Mouse (Mus musculus) liver, embryonic 15.5 days (tissue): ENCODE data around the gene Mex3b. TPM values are rescaled to one million over a fixed set of nuclear protein-coding genes. Genes with fewer than 3 reads are reported as not detected.

Experiments
- ATAC-seq: fragments of 200-750 bp; cut with Nextera tagmentation; 2 replicates; pipeline ENCODE4 v1.8.0; 2017; ENCODE audit warnings: moderate number of reproducible peaks, mild to moderate bottlenecking, moderate library complexity; ENCODE audit not compliant: insufficient read depth
- H3K27ac ChIP-seq: fragments of 300-500 bp; sonication (generic); replicated peaks from 2 replicates; pipeline ENCODE4 v1.5.1; 2015; ENCODE audit warnings: mild to moderate bottlenecking, inconsistent platforms
- H3K27me3 ChIP-seq: fragments of 300-500 bp; sonication (generic); 2 replicates; pipeline ENCODE4 v1.6.1; 2015; ENCODE audit warnings: mild to moderate bottlenecking, inconsistent platforms
- H3K36me3 ChIP-seq: fragments of 300-500 bp; sonication (generic); replicated peaks from 2 replicates; pipeline ENCODE4 v1.6.1; 2015; ENCODE audit warnings: moderate library complexity, mild to moderate bottlenecking, inconsistent platforms
- H3K4me1 ChIP-seq: fragments of 300-500 bp; sonication (generic); replicated peaks from 2 replicates; pipeline ENCODE4 v1.6.1; 2015; ENCODE audit warnings: inconsistent platforms
- H3K4me2 ChIP-seq: fragments of 300-500 bp; sonication (generic); 2 replicates; pipeline ENCODE4 v1.6.1; 2015; ENCODE audit warnings: moderate library complexity, mild to moderate bottlenecking, inconsistent platforms
- H3K4me3 ChIP-seq: fragments of 300-500 bp; sonication (generic); replicated peaks from 2 replicates; pipeline ENCODE4 v1.5.1; 2015; ENCODE audit warnings: mild to moderate bottlenecking, inconsistent platforms
- H3K9ac ChIP-seq: fragments of 300-500 bp; sonication (generic); 2 replicates; pipeline ENCODE4 v1.6.1; 2015; ENCODE audit warnings: moderate library complexity, mild to moderate bottlenecking, inconsistent platforms
- H3K9me3 ChIP-seq: fragments of 300-500 bp; sonication (generic); replicated peaks from 2 replicates; pipeline ENCODE4 v1.6.1; 2016; ENCODE audit warnings: inconsistent platforms
- WGBS: fragments of 180-500 bp; shearing (Covaris S2); methylation state at CpG from one replicate; pipeline ENCODE4 v1.1.7; 2015; ENCODE audit warnings: mixed read lengths; ENCODE audit not compliant: insufficient replicate concordance; 5-methylcytosine and 5-hydroxymethylcytosine counted together
- polyA plus RNA-seq: library from polyadenylated mRNA; unstranded; fragments of >200 nt; fragmentation: Nextera tagmentation; extraction: Ambion mirVana; gene quantifications from 2 replicates; pipeline ENCODE4 v1.2.1, GENCODE M21; 2015

Mex3b gene
- polyA plus RNA-seq, 1 experiment from 2014 or later = 0.52 TPM

- no peak for ATAC-seq
- H3K36me3 ChIP-seq = no peaks in the 10 kb centered on the region
- H3K27ac ChIP-seq = no peak overlapping the region
- no peaks in the 10 kb centered on the region for H3K9me3 ChIP-seq
- no peak overlapping the region for H3K4me2 ChIP-seq
- H3K4me3 ChIP-seq = no peak overlapping the region
- WGBS = 65% methylated on average over 3 of the region's 3 CpGs
- H3K9ac ChIP-seq = no peak overlapping the region
- no peaks in the 10 kb centered on the region for H3K4me1 ChIP-seq
- H3K27me3 ChIP-seq = no peaks in the 10 kb centered on the region
Measured at GRCm38 (mm10) chr7:82850756-82851155, 16.4 kb upstream of the Mex3b start.

GRCm38 (mm10) chr7:82851670-82852069, 15.5 kb upstream of the Mex3b start:
- H3K27ac ChIP-seq = no peak overlapping the region
- H3K4me1 ChIP-seq = no peaks in the 10 kb centered on the region
- no peak overlapping the region for H3K9ac ChIP-seq
- no peaks in the 10 kb centered on the region for H3K9me3 ChIP-seq
- ATAC-seq = no peak
- H3K4me2 ChIP-seq = no peak overlapping the region
- no peaks in the 10 kb centered on the region for H3K36me3 ChIP-seq
- no peak overlapping the region for H3K4me3 ChIP-seq
- no peaks in the 10 kb centered on the region for H3K27me3 ChIP-seq
- WGBS = 30% methylated on average over 4 of the region's 4 CpGs

- no peak for ATAC-seq
- Histone ChIP-seq H3K27me3 (no peaks in the 10 kb centered on the region), H3K9ac (no peak overlapping the region), H3K4me1 (no peaks in the 10 kb centered on the region), H3K4me2 (no peak overlapping the region), H3K36me3 (no peaks in the 10 kb centered on the region), H3K4me3 (no peak overlapping the region), H3K9me3 (no peaks in the 10 kb centered on the region), H3K27ac (no peak overlapping the region)
- 55% methylated on average over 3 of the region's 3 CpGs for WGBS
Measured at GRCm38 (mm10) chr7:82854195-82854766, 12.9 kb upstream of the Mex3b start.

- Histone ChIP-seq H3K9me3 (no peaks in the 10 kb centered on the region), H3K27me3 (peaks cover 4% of the 10 kb centered on the region; the same call in 1 of the 2 replicates), H3K27ac (no peak overlapping the region), H3K4me3 (no peak overlapping the region), H3K36me3 (no peaks in the 10 kb centered on the region), H3K4me1 (no peaks in the 10 kb centered on the region), H3K4me2 (no peak overlapping the region), H3K9ac (no peak overlapping the region)
- 28% methylated on average over 4 of the region's 4 CpGs for WGBS
- ATAC-seq = no peak
Measured at GRCm38 (mm10) chr7:82858611-82859010, 8.5 kb upstream of the Mex3b start.

GRCm38 (mm10) chr7:82860626-82861025, 6.5 kb upstream of the Mex3b start:
- peaks cover 4% of the 10 kb centered on the region; the same call in 1 of the 2 replicates for H3K4me1 ChIP-seq
- no peaks in the 10 kb centered on the region for H3K36me3 ChIP-seq
- WGBS = 42% methylated on average over 2 of the region's 2 CpGs
- no peak overlapping the region for H3K9ac ChIP-seq
- no peak overlapping the region for H3K4me2 ChIP-seq
- H3K27me3 ChIP-seq = peaks cover 22% of the 10 kb centered on the region
- H3K4me3 ChIP-seq = no peak overlapping the region
- no peak for ATAC-seq
- H3K27ac ChIP-seq = no peak overlapping the region
- no peaks in the 10 kb centered on the region for H3K9me3 ChIP-seq

GRCm38 (mm10) chr7:82863341-82863740, 3.8 kb upstream of the Mex3b start:
- Histone ChIP-seq H3K4me3 (no peak overlapping the region), H3K4me1 (peaks cover 18% of the 10 kb centered on the region), H3K9ac (no peak overlapping the region), H3K9me3 (no peaks in the 10 kb centered on the region), H3K27me3 (peaks cover 50% of the 10 kb centered on the region), H3K27ac (no peak overlapping the region), H3K4me2 (no peak overlapping the region), H3K36me3 (no peaks in the 10 kb centered on the region)
- WGBS = 61% methylated on average over 6 of the region's 6 CpGs
- ATAC-seq = no peak

- Histone ChIP-seq H3K9me3 (no peaks in the 10 kb centered on the region), H3K9ac (no peak overlapping the region), H3K36me3 (no peaks in the 10 kb centered on the region), H3K27me3 (peaks cover 60% of the 10 kb centered on the region), H3K4me2 (peak overlapping the region; percentile 90; the same call in 1 of the 2 replicates), H3K4me1 (peaks cover 29% of the 10 kb centered on the region), H3K4me3 (no peak overlapping the region), H3K27ac (no peak overlapping the region)
- no peak for ATAC-seq
- 50% methylated on average over 8 of the region's 8 CpGs for WGBS
Measured at GRCm38 (mm10) chr7:82864260-82864990, 2.7 kb upstream of the Mex3b start.

- Histone ChIP-seq H3K9me3 (no peaks in the 10 kb centered on the region), H3K27ac (0 out of 2 replicates have a peak overlapping the region, but pooled peaks have one; percentile 29), H3K4me2 (peak overlapping the region; percentile 90), H3K27me3 (peaks cover 68% of the 10 kb centered on the region), H3K36me3 (no peaks in the 10 kb centered on the region), H3K9ac (peak overlapping the region; percentile 15; the same call in 1 of the 2 replicates), H3K4me3 (peak overlapping the region; percentile 64), H3K4me1 (peaks cover 36% of the 10 kb centered on the region)
- ATAC-seq = no peak
- 2% methylated on average over 22 of the region's 22 CpGs for WGBS
Measured at GRCm38 (mm10) chr7:82864991-82865771, 2.0 kb upstream of the Mex3b start.

- peak; percentile 88 for ATAC-seq
- Histone ChIP-seq H3K27ac (peak overlapping the region; percentile 75), H3K9ac (peak overlapping the region; percentile 45), H3K4me1 (peaks cover 37% of the 10 kb centered on the region), H3K36me3 (no peaks in the 10 kb centered on the region), H3K27me3 (peaks cover 72% of the 10 kb centered on the region), H3K4me2 (peak overlapping the region; percentile 90), H3K4me3 (peak overlapping the region; percentile 64), H3K9me3 (no peaks in the 10 kb centered on the region)
- under 1% methylated on average over 61 of the region's 70 CpGs for WGBS
Measured at GRCm38 (mm10) chr7:82865834-82866485, 1.2 kb upstream of the Mex3b start.

- WGBS = under 1% methylated on average over 66 of the region's 68 CpGs
- Histone ChIP-seq H3K4me2 (peak overlapping the region; percentile 90), H3K4me3 (peak overlapping the region; percentile 64), H3K27ac (peak overlapping the region; percentile 75), H3K9ac (peak overlapping the region; percentile 54), H3K36me3 (no peaks in the 10 kb centered on the region), H3K27me3 (peaks cover 72% of the 10 kb centered on the region), H3K9me3 (no peaks in the 10 kb centered on the region), H3K4me1 (peaks cover 37% of the 10 kb centered on the region)
- ATAC-seq = peak; percentile 79
Measured at GRCm38 (mm10) chr7:82866486-82867270, 455 bp upstream of the Mex3b start.
